Mouse (Mus musculus): ENCODE data around the gene Bcl2l14.

The Bcl2l14 gene

GRCm38 (mm10) chr6:134402914-134403683 lies 7.0 kb downstream of the Bcl2l14 start:
- in situ Hi-C loops (cut with MboI; ENCODE audit: low sequenced_read_pairs): no loop called here

DNA sequence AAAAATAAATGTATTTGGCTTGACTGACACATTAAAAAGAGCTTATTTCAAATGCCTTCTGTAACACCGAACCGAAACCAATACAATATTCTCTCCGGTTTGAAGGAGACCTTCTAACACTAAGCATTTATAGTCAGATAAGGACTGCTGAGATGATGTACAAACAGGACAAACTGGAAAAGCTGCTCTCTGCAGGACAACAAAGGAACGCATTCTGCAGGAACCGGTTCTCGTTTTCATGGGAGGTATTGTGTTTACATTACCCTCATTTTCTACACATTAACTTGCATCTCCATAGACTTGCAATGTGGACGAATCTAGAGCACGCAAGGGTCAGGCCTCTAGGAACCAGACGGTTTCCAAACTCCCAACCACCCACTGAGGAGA lies 7.6 kb downstream of the Bcl2l14 start:
- in situ Hi-C loops (cut with MboI; ENCODE audit: low sequenced_read_pairs): no loop called here

GRCm38 (mm10) chr6:134407226-134407625 lies 11.1 kb downstream of the Bcl2l14 start:
- in situ Hi-C loops (cut with MboI; ENCODE audit: low sequenced_read_pairs): no loop called here

DNA sequence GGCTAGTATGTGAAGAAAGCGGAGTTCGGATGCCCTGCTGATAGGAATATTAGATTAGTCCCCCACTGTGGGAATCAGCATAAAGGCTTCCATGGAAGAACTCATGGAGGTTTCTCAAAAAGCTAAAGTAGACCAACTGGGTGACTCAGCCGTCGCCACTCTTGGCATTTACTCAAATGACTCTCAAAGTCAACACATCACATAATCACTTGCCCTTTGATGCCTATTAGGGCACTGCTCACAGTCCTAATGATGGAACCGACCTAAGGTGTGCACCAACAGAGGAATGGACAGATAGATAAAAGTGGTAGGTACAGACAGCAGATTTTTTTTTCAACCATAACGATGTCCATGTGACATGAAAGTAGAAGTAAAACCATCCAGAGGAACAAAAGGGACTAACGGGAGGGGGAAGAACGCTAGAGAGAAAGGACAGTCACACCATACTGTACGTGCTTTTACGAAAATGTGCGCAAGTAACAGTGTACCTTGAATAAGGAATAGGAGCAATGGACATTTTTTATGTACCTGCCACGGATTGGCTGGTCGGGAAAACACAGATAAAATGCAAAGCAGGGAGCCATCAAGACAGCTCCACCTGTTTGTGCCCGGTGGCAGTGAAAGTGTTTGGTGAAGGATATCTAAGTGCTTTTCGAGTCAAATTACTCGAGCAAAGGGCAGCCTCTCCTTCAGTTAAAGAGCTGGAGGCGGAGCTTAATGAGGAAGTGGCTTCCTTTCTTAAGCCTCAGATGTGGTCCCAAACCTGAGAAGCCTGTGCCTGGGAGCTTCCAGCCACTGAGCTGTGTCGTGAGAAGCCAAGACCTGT lies 17.8 kb downstream of the Bcl2l14 start:
- in situ Hi-C loops (cut with MboI; ENCODE audit: low sequenced_read_pairs): no loop called here

DNA sequence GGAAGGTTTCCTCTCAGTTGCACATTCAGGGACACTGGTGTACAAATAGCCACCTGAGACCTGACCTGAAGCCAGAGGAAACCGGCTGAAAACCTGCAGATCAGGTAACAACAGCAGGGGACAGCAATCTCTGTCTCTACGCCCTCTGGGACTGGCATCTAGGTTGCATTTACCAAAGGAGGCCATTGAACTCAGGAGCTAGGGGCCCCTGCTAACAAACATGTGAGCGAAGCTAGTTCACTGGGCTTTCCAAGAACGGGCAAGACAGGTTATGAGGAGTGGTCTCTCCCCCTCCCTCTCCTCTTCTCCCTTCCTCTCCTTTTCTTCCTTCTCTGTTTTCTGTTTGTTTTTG lies 18.4 kb downstream of the Bcl2l14 start:
- in situ Hi-C loops (cut with MboI; ENCODE audit: low sequenced_read_pairs): no loop called here

GRCm38 (mm10) chr6:134416556-134417105 lies 20.5 kb downstream of the Bcl2l14 start:
- in situ Hi-C loops (cut with MboI; ENCODE audit: low sequenced_read_pairs): no loop called here

DNA sequence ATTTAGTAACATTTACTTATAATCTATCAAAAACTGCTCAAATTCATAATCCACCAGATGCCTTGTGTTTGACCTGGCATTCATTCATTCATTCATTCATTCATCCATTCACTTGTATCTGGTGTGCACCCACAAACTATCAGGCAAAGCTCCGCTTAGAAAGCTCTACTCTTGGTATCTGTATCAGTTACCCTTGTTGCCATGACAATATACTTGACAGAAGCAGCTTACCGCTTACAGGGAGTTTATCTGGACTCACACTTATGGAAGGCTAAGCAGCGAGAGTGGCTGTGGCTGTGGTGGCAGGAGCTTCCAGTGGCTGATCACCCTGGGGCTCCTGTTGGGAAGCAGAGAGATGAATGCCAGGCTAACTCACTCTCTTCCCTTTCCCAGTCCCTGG lies 21.8 kb downstream of the Bcl2l14 start:
- in situ Hi-C loops (cut with MboI; ENCODE audit: low sequenced_read_pairs): no loop called here

DNA sequence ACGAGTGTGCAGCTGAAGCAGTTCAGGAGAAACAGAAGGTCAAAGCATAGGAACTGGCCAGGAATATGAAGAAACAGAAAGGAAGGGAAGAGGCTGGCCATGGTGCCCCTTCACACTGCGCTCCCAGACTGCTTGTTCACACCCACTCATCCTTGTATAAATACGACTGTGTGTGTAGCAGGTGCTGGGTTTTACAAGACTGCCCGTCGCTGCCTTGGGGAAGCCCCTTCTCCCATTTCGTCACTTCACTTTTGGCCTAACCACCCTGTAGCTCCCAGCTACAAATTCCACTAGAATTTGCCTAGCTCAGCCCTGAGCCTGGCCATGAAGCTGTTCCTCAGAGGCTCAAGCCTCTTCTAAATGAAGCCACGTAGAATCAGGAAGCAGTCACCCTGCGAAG lies 24.3 kb downstream of the Bcl2l14 start:
- in situ Hi-C loops (cut with MboI; ENCODE audit: low sequenced_read_pairs): loop anchor here (5.0 kb wide), 1 partner anchor 187 kb away; no protein-coding TSS in a partner anchor

DNA sequence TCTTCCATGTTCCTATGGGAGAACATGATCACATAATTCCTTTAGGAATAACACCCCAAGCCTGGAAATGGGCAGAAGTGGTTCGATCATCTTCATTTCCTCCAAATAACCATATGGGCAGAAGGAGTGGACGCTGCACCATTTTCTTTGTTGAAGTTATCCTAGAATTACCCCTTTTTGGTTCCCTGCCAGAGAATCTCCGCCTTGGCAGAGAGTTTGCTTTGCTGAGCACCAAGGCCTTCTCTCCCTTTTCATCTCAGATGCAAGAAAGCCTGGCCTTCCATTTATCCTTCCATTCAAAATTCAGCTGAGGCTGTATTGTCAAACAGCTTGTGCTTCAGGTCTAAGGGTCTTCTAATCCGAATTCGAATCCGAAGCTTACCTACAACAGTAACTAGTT lies 25.8 kb downstream of the Bcl2l14 start:
- in situ Hi-C loops (cut with MboI; ENCODE audit: low sequenced_read_pairs): loop anchor here (5.0 kb wide), 1 partner anchor 185 kb away; no protein-coding TSS in a partner anchor

- in situ Hi-C loops (cut with MboI; ENCODE audit: low sequenced_read_pairs): loop anchor here (25.0 kb wide), 1 partner anchor 412 kb away; the partner anchor contains the start of gene Crebl2
Measured at GRCm38 (mm10) chr6:134425216-134425717, 29.1 kb downstream of the Bcl2l14 start.

- in situ Hi-C loops (cut with MboI; ENCODE audit: low sequenced_read_pairs): loop anchor here (25.0 kb wide), 1 partner anchor 410 kb away; the partner anchor contains the start of gene Crebl2
Measured at GRCm38 (mm10) chr6:134427165-134427564, 31.0 kb downstream of the Bcl2l14 start.

DNA sequence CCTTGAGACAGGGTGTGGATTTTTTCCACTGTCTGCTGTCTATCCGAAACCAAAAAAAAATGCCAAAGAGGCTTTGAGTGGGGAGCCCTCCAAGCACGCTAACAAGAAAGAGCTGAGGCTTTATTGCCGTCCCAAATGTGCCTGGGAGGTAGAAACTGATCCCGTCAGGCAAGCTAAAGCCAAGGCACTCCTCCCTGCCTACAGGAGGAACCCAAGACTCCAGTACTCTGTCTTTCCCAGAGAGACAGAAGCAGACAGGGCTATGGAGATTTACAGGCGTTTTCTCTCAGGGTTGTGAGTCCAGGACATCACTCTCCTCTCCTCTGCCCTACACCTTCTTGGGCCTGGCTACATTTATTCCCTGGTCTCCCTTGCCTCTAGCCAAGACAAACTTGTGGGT lies 32.3 kb downstream of the Bcl2l14 start:
- in situ Hi-C loops (cut with MboI; ENCODE audit: low sequenced_read_pairs): loop anchor here (25.0 kb wide), 1 partner anchor 409 kb away; the partner anchor contains the start of gene Crebl2

DNA sequence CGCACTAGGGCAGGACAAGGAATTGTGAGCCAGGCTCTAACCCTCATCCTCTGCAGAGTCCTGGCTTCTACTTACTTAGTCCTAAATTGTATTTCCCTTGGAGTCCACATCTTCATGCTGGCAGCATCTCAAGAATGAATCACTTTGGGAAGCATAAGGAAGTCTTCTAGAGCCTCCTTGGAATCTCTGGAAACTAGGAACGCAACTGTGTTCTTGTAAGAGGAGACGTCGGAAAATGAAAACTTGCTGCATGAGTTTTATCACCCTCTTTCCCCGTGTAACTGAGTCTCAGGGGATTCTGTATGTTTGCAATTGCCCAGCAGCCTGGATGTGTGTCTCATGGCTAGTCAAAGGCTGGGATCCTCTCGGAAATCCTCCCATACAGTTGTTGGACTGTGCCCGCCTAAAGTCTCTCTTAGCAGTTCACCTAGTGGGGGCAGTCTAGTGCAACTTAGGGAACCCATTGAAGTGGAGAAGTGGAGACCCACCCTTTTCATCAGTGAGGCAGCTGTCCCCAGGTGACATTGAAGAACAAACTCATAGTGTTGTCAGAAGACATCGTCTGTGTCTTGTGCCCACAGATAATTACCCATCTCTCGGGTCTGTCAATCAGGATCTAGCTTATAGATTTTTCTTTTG lies 34.2 kb downstream of the Bcl2l14 start:
- in situ Hi-C loops (cut with MboI; ENCODE audit: low sequenced_read_pairs): loop anchor here (25.0 kb wide), 1 partner anchor 407 kb away; the partner anchor contains the start of gene Crebl2

DNA sequence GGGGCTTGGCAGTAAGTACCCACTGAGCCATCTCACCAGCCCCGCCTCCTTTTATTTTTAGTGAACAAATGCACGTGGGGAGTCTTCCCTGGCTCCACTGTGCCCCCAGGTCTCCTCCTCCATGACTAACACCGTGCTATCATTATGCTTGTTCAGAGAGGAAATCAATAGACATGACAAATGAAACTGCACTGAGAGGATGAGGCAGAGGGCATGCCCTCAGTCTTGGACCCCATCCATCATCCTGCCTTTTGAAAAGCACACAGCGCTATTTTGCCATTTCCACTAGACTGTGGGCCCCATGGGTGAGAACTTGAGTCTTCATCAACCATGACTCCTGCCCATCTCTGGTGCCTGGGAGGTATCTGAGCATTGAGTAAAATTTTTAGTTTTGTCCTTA lies 35.5 kb downstream of the Bcl2l14 start:
- in situ Hi-C loops (cut with MboI; ENCODE audit: low sequenced_read_pairs): loop anchor here (25.0 kb wide), 1 partner anchor 406 kb away; the partner anchor contains the start of gene Crebl2

GRCm38 (mm10) chr6:134433281-134433680 lies 37.2 kb downstream of the Bcl2l14 start:
- in situ Hi-C loops (cut with MboI; ENCODE audit: low sequenced_read_pairs): loop anchor here (25.0 kb wide), 1 partner anchor 404 kb away; the partner anchor contains the start of gene Crebl2

GRCm38 (mm10) chr6:134434044-134434443 lies 37.9 kb downstream of the Bcl2l14 start:
- in situ Hi-C loops (cut with MboI; ENCODE audit: low sequenced_read_pairs): loop anchor here (25.0 kb wide), 1 partner anchor 403 kb away; the partner anchor contains the start of gene Crebl2

GRCm38 (mm10) chr6:134434866-134435390 lies 38.8 kb downstream of the Bcl2l14 start:
- in situ Hi-C loops (cut with MboI; ENCODE audit: low sequenced_read_pairs): loop anchor here (25.0 kb wide), 1 partner anchor 402 kb away; the partner anchor contains the start of gene Crebl2

- in situ Hi-C loops (cut with MboI; ENCODE audit: low sequenced_read_pairs): loop anchor here (25.0 kb wide), 1 partner anchor 400 kb away; the partner anchor contains the start of gene Crebl2
Measured at GRCm38 (mm10) chr6:134436955-134437354, 40.8 kb downstream of the Bcl2l14 start.

DNA sequence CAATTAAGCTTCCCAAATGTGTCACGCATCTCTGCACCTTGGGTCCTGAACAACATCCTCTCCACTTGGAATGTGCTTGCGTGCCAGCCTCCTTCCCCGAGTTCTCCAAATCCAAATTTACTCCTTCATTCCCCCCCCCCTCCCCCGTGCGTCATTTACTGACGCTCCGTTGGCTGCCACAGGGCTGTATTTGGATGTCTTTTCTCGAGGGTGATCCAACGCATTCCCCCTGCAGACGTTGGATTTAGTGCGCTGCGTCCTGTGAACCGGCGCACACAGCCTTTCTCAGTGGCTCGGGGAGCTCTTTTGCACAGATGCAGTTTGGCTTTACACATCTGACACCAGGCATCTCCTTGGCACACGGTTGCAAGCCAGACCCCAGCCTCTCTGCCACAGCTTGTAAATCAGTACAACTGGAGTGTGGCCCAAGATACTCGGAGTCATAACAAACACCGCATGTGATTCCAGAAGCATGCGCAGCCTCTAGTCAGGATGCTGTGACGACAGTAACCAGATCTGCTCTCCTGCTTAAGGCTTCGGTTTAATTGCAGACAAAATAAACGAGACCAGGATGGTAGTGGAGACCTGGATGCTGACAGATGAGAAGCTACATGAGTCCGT lies 43.4 kb downstream of the Bcl2l14 start:
- in situ Hi-C loops (cut with MboI; ENCODE audit: low sequenced_read_pairs): loop anchor here (25.0 kb wide), 1 partner anchor 398 kb away; the partner anchor contains the start of gene Crebl2
